Mouse (Mus musculus) kidney, embryonic 14.5 days (tissue): ENCODE measurements around the gene Cux1. TPM values are rescaled to one million over a fixed set of nuclear protein-coding genes. Genes with fewer than 3 reads are reported as not detected.

ENCODE experiments used
- ATAC-seq: fragments of 200-750 bp; cut with Nextera tagmentation; 2 replicates; pipeline ENCODE4 v1.8.0; 2017; ENCODE audit warnings: moderate number of reproducible peaks, mild to moderate bottlenecking, moderate TSS enrichment, moderate library complexity; ENCODE audit not compliant: low FRiP score, low TSS enrichment
- H3K27ac ChIP-seq: fragments of 300-500 bp; sonication (generic); 2 replicates; pipeline ENCODE4 v1.5.1; 2014; ENCODE audit warnings: low read depth, mild to moderate bottlenecking, low read length, moderate library complexity, mixed read lengths
- H3K27me3 ChIP-seq: fragments of 300-500 bp; sonication (generic); 2 replicates; pipeline ENCODE4 v1.6.1; 2014; ENCODE audit warnings: mild to moderate bottlenecking, low read length; ENCODE audit not compliant: control insufficient read depth, insufficient read depth
- H3K36me3 ChIP-seq: fragments of 300-500 bp; sonication (generic); 2 replicates; pipeline ENCODE4 v1.6.1; 2014; ENCODE audit warnings: low read length, mixed read lengths; ENCODE audit not compliant: control insufficient read depth, insufficient read depth
- H3K4me1 ChIP-seq: fragments of 300-500 bp; sonication (generic); 2 replicates; pipeline ENCODE4 v1.6.1; 2014; ENCODE audit warnings: low read length, mixed read lengths; ENCODE audit not compliant: control insufficient read depth, insufficient read depth
- H3K4me2 ChIP-seq: fragments of 300-500 bp; sonication (generic); replicated peaks from 2 replicates; pipeline ENCODE4 v1.6.1; 2014; ENCODE audit warnings: low read depth, mild to moderate bottlenecking, low read length
- H3K4me3 ChIP-seq: fragments of 300-500 bp; sonication (generic); 2 replicates; pipeline ENCODE4 v1.5.1; 2014; ENCODE audit warnings: mild to moderate bottlenecking, low read length
- H3K9ac ChIP-seq: fragments of 300-500 bp; sonication (generic); 2 replicates; pipeline ENCODE4 v1.6.1; 2014; ENCODE audit warnings: low read depth, mild to moderate bottlenecking, low read length, moderate library complexity
- H3K9me3 ChIP-seq: fragments of 300-500 bp; sonication (generic); 2 replicates; pipeline ENCODE4 v1.6.1; 2016; ENCODE audit warnings: low read length; ENCODE audit not compliant: control insufficient read depth
- WGBS: fragments of 180-500 bp; shearing (Covaris S2); extraction: QIAGEN DNeasy Blood & Tissue Kit; methylation state at CpG from one replicate; pipeline ENCODE4 v1.1.7; 2014; 5-methylcytosine and 5-hydroxymethylcytosine counted together
- polyA plus RNA-seq: library from polyadenylated mRNA; unstranded; fragments of >200 nt; fragmentation: Nextera tagmentation; extraction: Ambion mirVana; gene quantifications from 2 replicates; pipeline ENCODE4 v1.2.1, GENCODE M21; 2014

Gene Cux1
- polyA plus RNA-seq, 1 experiment from 2014 or later = 105 TPM

GRCm38 (mm10) chr5:136394517-136395212, 172.6 kb downstream of the Cux1 start:
- Histone ChIP-seq H3K4me3 (no peak overlapping the region), H3K36me3 (peaks cover 4% of the 10 kb centered on the region; the same call in 1 of the 2 replicates), H3K9ac (no peak overlapping the region), H3K27me3 (no peaks in the 10 kb centered on the region), H3K27ac (no peak overlapping the region), H3K4me2 (no peak overlapping the region), H3K9me3 (no peaks in the 10 kb centered on the region), H3K4me1 (peaks cover 10% of the 10 kb centered on the region)
- no peak for ATAC-seq
- WGBS = 84% methylated on average over 6 of the region's 6 CpGs

GRCm38 (mm10) chr5:136393621-136394020, 173.7 kb downstream of the Cux1 start:
- Histone ChIP-seq H3K9ac (no peak overlapping the region), H3K27ac (no peak overlapping the region), H3K27me3 (no peaks in the 10 kb centered on the region), H3K4me2 (no peak overlapping the region), H3K9me3 (no peaks in the 10 kb centered on the region), H3K4me1 (peaks cover 10% of the 10 kb centered on the region), H3K36me3 (peaks cover 4% of the 10 kb centered on the region; the same call in 1 of the 2 replicates), H3K4me3 (no peak overlapping the region)
- no peak for ATAC-seq
- 78% methylated on average over 2 of the region's 2 CpGs for WGBS

- H3K36me3 ChIP-seq = peaks cover 12% of the 10 kb centered on the region
- no peaks in the 10 kb centered on the region for H3K4me1 ChIP-seq
- H3K4me3 ChIP-seq = no peak overlapping the region
- no peaks in the 10 kb centered on the region for H3K27me3 ChIP-seq
- WGBS = 81% methylated on average over 2 of the region's 2 CpGs
- ATAC-seq = no peak
- no peak overlapping the region for H3K9ac ChIP-seq
- H3K9me3 ChIP-seq = no peaks in the 10 kb centered on the region
- no peak overlapping the region for H3K4me2 ChIP-seq
- no peak overlapping the region for H3K27ac ChIP-seq
These were observed 180.5 kb downstream of the Cux1 start for GRCm38 (mm10) chr5:136386757-136387156.

GRCm38 (mm10) chr5:136385161-136385560, 182.1 kb downstream of the Cux1 start:
- WGBS = 87% methylated on average over 3 of the region's 3 CpGs
- ATAC-seq = no peak
- Histone ChIP-seq H3K9me3 (no peaks in the 10 kb centered on the region), H3K4me2 (no peak overlapping the region), H3K27ac (no peak overlapping the region), H3K9ac (no peak overlapping the region), H3K36me3 (peaks cover 9% of the 10 kb centered on the region), H3K27me3 (no peaks in the 10 kb centered on the region), H3K4me1 (no peaks in the 10 kb centered on the region), H3K4me3 (no peak overlapping the region)

- no peak for ATAC-seq
- no peak overlapping the region for H3K4me2 ChIP-seq
- no peak overlapping the region for H3K27ac ChIP-seq
- peaks cover 3% of the 10 kb centered on the region; the same call in 1 of the 2 replicates for H3K9me3 ChIP-seq
- H3K4me3 ChIP-seq = no peak overlapping the region
- no peak overlapping the region for H3K9ac ChIP-seq
- no peaks in the 10 kb centered on the region for H3K27me3 ChIP-seq
- no peaks in the 10 kb centered on the region for H3K4me1 ChIP-seq
- H3K36me3 ChIP-seq = peaks cover 6% of the 10 kb centered on the region; the same call in 1 of the 2 replicates
- WGBS = 89% methylated on average over 9 of the region's 9 CpGs
These were observed 184.9 kb downstream of the Cux1 start for GRCm38 (mm10) chr5:136382261-136383005.

- WGBS = 70% methylated on average over 1 of the region's 1 CpGs
- ATAC-seq = no peak
These were observed 187.9 kb downstream of the Cux1 start for GRCm38 (mm10) chr5:136379405-136379804.

GRCm38 (mm10) chr5:136377101-136377500, 190.2 kb downstream of the Cux1 start:
- peaks cover 10% of the 10 kb centered on the region; the same call in 1 of the 2 replicates for H3K36me3 ChIP-seq

More at GRCm38 (mm10) chr5:136379405-136379804, 187.9 kb downstream of the Cux1 start:
- Histone ChIP-seq H3K9ac (no peak overlapping the region), H3K27ac (no peak overlapping the region), H3K36me3 (peaks cover 2% of the 10 kb centered on the region; the same call in 1 of the 2 replicates), H3K4me3 (no peak overlapping the region), H3K27me3 (no peaks in the 10 kb centered on the region), H3K4me2 (no peak overlapping the region), H3K9me3 (peaks cover 3% of the 10 kb centered on the region; the same call in 1 of the 2 replicates), H3K4me1 (no peaks in the 10 kb centered on the region)

GRCm38 (mm10) chr5:136375350-136375749, 191.9 kb downstream of the Cux1 start:
- H3K27me3 ChIP-seq = no peaks in the 10 kb centered on the region
- H3K36me3 ChIP-seq = peaks cover 13% of the 10 kb centered on the region; the same call in 1 of the 2 replicates
- no peaks in the 10 kb centered on the region for H3K4me1 ChIP-seq
- no peak overlapping the region for H3K27ac ChIP-seq
- WGBS = 87% methylated on average over 3 of the region's 3 CpGs
- no peak overlapping the region for H3K4me3 ChIP-seq
- H3K9me3 ChIP-seq = peaks cover 3% of the 10 kb centered on the region; the same call in 1 of the 2 replicates
- ATAC-seq = no peak
- no peak overlapping the region for H3K9ac ChIP-seq
- no peak overlapping the region for H3K4me2 ChIP-seq

More at GRCm38 (mm10) chr5:136377101-136377500, 190.2 kb downstream of the Cux1 start:
- no peak overlapping the region for H3K9ac ChIP-seq
- H3K4me1 ChIP-seq = no peaks in the 10 kb centered on the region
- no peak overlapping the region for H3K4me3 ChIP-seq
- no peak for ATAC-seq
- no peak overlapping the region for H3K27ac ChIP-seq
- 81% methylated on average over 3 of the region's 3 CpGs for WGBS
- peaks cover 3% of the 10 kb centered on the region; the same call in 1 of the 2 replicates for H3K9me3 ChIP-seq
- no peak overlapping the region for H3K4me2 ChIP-seq
- no peaks in the 10 kb centered on the region for H3K27me3 ChIP-seq

- WGBS = 84% methylated on average over 3 of the region's 3 CpGs
- no peak overlapping the region for H3K4me2 ChIP-seq
- no peaks in the 10 kb centered on the region for H3K27me3 ChIP-seq
- peaks cover 37% of the 10 kb centered on the region for H3K36me3 ChIP-seq
- no peaks in the 10 kb centered on the region for H3K4me1 ChIP-seq
- H3K9ac ChIP-seq = no peak overlapping the region
- H3K4me3 ChIP-seq = no peak overlapping the region
- H3K27ac ChIP-seq = no peak overlapping the region
- ATAC-seq = no peak
- H3K9me3 ChIP-seq = no peaks in the 10 kb centered on the region
These were observed 195.0 kb downstream of the Cux1 start for GRCm38 (mm10) chr5:136372276-136372675.
